Mouse (Mus musculus) c-Kit-positive CD71-positive TER-119-negative erythroid progenitor cells, embryonic 14.5 days (primary cell): Measurements from ENCODE around the gene Bbs12.

ENCODE experiments used
- DNase-seq: peaks from one replicate; pipeline ENCODE4 v3.0.0-alpha.2; 2013; ENCODE audit warnings: low read depth

Bbs12 gene

DNA sequence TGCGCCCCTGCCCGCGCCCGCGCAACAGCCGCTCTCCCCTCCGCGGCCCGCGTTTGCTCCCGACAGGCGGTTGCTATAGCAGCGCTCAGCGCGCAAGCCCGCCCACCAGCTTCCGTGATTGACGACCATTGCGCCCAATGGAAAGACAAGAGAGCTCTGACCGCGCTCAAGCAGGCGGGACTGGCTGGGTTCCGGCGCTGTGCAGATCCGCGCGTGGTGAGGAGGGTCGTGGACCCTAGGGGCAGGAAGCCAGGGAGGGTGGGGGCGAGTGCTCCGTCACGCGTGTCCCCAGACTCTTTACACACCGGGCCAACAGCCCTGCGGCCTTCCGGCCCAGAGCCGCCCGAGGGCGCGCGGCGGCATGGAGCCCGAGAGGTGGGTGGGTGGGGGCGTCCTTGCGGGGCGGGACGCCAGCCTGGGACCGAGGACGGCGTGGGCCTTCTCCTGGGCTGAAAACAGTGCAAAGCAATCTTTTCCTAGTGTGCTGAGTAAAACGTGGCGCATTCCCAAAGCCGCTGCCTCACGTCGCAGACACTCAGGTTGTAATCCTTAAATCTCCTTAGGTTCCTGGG, at the start of gene Bbs12, which contains the start of gene Cetn4:
Bbs12 (plus strand) TSS at position 185 of the 572 bp plus-strand sequence.
Cetn4 (minus strand) TSS at position 339 of the 572 bp plus-strand sequence.
- peak; percentile 89 for DNase-seq

DNA sequence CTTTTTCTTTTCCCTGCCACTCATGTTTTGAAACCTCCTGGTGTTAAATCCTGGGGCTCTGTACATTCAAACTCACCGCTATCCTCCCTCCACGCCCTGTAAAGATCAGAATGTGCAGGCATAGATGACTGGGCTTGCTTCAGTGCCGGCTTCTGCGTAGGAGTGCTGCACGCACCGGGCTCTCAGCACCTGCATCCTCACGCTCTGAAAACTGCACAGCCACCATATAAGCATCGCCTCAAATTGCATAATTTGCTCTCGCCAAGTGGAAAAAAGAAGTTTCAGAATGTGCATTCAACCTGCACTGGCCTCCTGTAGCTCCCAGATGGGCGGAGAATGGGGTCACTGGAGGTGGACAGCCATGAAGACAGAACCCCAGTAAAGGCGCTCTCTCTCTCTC, 44.0 kb upstream of the Bbs12 start:
- DNase-seq: no peak

DNA sequence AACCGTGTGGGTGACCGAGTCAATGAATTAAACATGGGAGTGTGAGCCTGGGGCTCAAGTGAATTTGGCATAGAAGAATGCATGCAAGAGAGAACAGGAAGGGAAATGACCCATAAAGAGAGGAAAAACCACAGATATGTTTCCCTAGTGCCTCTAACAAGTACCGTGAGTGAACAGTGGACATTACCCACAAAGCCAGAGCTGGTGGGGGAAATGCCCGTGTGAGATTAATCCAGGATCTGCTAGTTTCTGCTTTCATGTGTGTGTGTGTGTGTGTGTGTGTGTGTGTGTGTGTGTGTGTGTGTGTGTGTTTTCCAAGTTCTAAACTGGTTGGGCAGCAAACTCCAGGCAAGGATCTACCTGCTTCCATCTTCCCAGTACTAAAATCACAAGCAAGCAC, 42.4 kb upstream of the Bbs12 start:
- DNase-seq: no peak

DNA sequence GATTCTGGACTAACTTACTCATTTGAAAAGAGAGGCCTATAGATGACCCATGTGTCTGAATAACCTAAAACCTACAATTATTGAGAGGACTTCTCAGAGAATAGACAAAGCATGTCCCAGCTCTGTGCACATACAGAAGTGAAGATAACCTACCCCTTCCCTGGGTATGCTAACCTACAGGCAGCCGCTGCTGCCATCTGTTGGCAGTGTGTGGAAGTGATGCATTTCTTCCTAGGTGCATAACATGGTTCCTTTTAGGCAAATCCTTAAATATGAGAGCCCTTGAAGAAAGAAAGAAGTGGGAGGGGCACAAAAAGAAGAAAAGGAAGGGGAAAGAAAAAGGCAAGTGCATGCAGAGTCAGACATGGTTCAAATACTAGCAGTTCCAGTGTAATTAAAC, 41.1 kb upstream of the Bbs12 start:
- peak; percentile 55 for DNase-seq

DNA sequence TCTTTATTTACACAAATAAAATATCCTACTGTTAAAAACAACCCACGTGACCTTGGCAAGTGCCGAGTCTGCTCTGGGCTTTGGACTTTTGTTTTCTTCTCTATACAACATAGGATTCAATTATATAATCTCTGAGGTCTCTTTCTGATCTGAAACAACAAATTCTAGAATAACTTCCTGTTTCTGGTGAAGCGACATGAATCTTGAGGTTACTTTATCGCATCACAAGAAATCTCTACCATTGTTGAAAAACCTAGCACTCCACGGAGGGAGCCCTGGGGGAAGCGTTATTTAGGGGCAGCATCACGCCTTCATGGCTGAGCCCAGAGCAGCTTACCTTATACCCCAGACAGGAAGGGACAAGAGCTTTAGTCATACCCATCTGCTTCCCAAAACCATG, 39.3 kb upstream of the Bbs12 start:
- DNase-seq: no peak

DNA sequence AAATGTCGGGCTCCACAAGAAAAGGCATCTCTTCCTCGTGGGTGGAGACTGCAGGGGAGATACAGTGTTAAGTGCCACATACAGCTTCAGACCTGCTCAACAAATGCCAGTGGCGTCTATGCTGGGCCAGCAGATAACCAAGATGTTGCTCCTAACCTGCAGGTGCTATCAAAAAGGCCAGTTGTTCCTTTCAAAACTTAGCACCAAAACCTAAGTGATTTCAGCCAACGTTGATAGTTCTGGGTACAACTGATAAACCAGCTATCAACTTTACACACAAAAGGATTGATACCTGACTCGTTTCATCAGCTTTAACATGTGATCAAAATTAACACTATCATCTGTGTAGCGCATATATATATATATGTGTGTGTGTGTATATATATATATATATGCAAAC, 37.7 kb upstream of the Bbs12 start:
- peak; percentile 55 for DNase-seq

DNA sequence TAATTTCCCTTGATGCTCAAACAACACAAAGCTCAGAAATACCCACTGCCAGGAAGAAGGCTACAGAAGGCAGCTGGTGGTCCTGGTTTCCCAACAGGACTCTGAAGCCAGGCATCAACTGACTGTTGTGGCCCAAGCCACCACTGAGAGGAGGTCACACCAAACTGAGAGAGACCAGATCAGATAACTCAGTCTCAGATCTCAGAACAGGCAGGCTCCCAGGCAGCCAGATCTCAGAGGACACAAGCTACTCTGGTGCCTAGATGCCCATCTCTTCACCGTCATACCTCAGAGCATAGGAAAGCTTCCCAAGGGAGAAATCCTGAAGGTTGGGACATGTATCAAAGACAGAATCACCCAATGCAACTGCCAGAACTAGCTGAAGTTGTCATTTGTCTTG, 32.1 kb upstream of the Bbs12 start:
- no peak for DNase-seq

DNA sequence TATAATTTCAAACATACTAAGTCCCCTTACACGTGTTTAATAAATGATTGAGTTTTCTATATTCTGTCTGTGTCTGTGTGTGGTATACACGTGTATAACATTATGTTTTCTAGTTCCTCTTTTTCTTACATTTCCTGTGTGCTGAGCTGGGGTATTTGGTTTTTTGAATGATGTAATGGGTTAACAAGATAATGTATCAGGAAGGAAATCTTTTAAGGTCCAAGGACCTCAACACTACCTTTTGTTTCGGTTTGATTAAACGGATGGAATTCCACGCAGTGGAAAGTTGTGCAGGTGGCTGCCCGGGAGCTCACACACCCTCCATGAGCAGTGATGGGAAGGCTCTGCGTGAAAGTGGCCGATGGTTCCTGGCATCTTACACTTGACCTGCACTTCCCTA, 31.5 kb upstream of the Bbs12 start:
- no peak for DNase-seq

DNA sequence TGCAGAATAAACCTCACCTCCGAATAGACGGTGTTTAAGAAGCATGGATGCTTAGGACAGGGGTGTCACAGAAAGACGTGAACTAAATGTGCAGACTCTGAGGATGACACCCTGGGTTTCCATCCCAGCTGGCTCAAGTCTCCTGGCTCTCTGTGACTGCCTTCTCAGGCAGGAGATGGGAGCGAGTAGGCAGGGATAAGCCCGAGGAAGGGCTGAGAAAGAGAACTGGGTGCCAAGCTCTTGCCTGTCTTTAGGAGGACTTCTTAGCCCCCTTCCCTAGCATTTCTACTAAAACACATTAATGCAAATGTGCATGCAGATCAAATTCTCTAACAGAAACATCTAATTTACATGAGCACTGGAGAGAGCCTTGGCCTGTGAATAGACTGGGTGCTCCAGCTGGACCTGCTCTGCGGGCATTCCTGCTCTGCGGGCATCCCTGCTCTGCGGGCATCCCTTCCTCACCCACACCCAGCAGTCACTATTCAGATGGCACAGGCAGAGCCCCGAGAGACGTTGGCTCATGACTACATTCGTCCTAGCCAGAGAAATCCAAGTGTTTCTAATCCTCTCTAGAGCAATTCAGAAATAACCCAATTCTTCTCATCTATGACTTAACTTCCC, 29.9 kb upstream of the Bbs12 start:
- DNase-seq: no peak

DNA sequence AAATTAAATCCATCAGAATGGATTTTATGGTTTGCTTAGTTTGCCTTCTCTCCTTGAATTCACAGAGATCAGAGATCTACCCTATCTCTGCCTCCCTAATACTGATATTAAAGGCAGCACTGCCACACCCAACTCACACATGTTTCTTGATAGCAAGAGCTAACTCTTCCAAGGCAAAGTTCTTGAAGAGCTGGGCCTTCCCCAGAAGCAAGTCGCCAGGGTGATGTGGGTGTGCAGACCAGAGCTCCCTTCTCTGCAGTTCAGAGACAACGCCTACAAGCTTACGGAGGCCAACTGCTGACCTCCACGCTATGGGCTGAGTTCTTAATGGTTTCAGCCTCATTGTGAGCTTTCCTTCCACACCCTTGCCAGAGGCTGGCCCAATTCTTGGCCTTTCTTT, 29.1 kb upstream of the Bbs12 start:
- no peak for DNase-seq

DNA sequence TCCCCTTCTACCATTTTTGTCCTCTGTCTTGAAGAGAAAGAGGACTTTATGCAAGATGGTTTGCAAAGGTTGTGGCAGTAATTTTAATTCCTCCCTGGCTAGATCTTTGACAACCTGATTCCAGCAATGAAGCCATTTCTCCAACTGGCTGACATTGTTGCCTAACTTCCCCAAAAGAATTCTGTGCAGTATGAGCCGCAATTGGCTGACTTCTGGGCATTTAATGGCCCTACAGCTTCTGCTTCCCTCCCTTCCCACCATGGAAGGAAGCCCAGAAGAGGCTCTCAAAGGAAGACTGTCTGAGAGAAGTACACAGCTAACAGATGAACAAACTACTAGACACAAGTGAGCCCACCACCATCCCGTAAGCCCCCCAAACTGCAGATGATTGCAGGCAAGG, 23.1 kb upstream of the Bbs12 start:
- DNase-seq: no peak

DNA sequence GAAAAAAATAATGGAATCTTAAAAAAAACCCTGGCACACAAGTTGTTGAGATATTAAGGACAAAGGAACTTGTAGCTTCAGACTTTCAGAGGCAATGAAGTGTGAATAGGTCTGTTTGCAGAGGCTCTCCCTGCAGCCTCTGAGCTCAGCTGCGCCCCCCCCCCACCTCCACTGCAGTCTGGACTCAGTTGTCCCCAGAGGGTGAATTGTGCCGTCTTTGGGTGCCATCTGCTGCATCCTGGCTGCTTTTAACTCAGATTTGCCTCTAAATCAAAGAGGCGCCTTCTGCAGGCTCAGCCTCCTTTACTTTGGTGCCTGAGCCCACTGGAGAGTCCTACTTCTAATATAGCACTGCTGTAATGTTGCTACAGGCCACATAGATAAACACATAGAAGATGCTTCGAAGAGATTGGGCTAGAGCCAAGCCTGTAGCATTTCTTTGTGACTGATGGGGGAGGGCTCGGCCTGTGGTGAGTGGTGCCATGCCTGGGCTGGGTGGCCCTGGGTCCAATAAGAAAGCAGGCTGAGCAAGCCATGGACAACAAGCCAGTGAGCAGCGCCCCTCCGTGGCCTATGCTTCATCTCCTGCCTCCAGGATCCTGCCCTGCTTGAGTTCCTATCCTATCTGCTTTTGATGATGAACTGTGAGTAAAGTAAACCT, 21.3 kb upstream of the Bbs12 start:
- DNase-seq: no peak

DNA sequence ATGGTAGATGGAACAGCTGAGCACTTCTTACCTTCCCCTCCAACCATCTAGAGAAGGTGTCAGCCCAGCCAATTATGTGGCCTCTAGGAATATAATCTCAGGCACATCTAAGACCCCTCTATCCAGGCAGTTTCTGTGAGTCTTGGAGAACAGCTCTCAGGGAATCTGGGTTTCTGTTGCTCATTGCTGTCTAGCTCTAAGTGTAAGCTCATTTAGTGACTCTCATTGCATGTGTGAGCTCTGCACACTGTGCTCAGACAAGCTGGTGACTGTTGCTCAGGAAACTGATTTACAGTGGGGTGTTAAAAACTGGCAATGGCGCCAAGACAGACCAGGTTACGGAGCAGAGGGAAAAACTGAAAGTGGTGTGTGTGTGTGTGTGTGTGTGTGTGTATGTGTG, 20.4 kb upstream of the Bbs12 start:
- DNase-seq: no peak

DNA sequence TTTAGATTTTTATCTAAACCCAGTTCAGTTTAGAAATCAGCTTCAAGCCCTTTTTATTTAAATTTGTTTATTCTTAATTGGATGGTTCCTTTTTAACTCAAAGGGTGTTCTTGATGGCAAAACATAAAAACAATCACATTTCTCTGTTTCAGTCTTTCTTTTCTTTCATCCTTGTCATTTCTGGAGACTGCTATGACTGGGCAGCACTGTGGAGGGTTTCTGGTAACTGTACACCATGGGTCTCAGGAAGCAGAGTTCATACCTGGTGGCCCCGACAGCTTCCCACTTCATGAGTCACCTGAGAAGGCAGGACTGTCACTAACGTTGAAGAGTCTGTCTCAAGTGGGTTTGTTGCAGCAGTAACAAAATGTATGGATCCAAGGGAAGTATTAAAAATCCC, 19.7 kb upstream of the Bbs12 start:
- DNase-seq: no peak

DNA sequence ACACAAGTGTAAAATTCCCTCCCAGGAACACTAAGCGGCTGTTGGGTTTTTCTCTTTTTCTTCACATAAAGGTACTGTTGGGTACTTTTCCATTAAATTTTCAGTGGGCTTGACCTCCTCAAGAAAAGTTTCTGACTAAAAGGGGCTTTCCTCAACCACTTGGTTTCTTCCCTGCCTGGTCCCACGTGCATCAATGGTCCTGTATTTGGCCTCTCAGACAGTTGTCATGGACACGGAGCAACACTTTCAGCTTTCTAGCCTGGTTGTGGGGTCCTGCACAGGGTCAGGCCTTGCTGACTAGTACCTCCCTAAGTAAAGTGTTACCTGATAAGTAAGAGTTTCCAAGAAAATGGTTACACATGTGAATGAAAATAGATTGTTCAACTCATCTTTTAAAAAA, 12.9 kb upstream of the Bbs12 start:
- no peak for DNase-seq

DNA sequence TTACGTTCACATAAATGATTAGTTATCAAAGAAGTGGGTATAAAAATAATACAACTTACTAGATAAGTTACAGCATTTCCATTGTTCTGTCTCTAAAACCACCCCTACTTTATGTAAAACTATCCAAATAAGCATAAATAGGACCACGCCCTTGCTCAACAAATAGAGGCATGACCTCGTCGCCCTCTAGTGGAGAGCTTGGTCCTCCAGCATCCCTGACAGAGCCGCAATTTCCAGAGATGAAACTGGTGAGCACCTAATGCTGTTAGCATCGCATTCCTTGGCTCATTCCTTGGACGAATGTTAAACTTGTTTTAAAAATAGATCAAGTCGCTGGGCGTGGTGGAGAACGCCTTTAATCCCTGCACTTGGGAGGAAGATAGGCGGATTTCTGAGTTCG, 9.7 kb upstream of the Bbs12 start:
- peak; percentile 83 for DNase-seq

DNA sequence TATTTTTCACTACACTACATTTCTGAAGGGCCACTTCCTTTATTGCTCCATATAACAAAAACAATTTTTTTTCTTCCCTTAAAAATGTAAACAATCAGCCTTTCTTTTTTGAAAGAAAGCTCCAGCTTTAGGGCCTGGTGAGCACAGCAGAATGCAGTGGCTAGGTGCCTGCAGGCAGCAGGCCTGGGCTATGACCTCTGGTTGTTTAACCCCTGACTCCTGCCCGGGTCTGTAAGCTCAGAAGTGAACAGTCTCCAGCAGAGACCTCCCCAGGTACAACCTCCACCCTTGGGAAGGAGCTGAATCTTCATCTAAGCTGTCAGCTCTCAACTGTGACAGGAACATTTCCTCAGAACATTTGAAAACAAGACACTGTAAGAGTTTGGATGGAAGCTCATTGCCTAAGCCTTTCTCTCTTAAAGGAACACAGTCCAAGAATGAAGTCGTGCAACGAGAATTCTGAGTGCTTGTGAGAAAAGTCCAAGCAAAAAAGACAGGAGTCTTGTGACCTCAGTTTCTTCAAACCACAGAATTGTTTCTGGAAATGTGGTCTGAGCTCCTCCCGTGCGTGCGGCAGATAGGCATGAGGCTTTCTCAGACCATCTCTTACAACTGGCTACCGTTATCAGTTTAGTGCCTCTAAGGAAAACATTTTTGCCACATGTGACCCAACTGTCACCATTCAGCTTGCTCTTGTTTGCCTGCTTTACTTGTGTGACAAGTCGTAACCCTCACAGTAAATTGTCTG, 8.8 kb upstream of the Bbs12 start:
- DNase-seq: peak; percentile 83

DNA sequence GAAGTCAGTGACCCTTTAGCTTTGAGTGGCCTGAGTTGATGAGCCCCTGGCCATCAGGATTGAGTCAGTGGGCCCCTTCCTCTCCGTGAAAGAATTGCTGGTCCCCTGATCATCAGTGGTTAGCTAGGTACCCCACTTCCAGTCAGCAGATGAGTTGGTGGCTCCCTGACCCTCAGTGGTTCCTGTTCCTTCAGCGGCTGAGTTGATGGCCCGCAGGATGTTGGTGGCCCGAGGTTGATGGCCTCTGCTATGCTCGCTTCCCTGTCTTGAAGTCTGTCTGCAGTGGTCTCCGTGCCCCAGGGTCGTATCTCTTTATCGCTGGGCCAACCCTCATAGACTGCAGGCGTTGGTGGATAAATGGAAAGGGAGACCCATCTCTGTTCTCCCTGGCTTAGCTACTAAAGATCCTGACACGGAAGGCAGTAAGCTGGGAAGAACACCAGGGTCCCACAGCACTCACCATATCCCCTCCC, 421 bp upstream of the Bbs12 start:
- no peak for DNase-seq

DNA sequence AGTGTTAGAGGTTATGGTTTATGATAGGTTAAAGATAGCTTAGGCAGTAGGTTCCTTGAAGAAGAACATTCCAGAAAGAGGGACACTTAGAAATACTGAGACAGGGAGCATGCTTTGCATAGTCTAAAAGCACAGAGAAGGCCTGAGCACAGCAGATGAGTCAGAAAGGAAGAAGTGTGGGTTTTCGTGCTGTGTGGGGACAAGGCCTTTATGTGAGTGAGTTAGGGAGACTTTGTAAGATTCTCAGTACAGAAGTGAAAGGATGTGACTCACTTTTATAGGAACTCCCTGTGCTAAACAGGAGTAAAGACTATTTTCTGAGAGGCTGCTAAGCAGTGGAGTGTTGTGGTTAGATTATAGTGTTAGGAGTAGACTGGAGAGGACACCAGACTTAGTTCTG, 1.0 kb downstream of the Bbs12 start:
- no peak for DNase-seq

DNA sequence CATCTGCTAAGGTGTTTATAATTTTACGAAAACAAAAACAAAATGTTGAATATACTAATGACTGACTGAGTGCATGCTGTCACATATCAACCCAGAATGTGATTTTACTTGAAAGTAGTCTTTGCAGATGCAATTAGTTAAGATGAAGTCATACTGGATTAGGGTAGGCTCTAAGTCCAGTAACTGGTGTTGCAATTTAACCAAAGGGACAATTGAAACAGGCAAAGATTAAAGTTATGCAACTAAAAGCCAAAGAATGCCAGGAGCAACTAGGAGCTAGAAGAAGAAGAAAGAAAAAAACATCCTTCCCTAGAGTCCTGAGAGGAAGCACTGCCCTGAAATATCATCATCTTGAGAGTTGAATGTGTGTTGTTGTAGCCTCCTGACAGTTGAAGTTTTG, 3.9 kb downstream of the Bbs12 start:
- DNase-seq: no peak

DNA sequence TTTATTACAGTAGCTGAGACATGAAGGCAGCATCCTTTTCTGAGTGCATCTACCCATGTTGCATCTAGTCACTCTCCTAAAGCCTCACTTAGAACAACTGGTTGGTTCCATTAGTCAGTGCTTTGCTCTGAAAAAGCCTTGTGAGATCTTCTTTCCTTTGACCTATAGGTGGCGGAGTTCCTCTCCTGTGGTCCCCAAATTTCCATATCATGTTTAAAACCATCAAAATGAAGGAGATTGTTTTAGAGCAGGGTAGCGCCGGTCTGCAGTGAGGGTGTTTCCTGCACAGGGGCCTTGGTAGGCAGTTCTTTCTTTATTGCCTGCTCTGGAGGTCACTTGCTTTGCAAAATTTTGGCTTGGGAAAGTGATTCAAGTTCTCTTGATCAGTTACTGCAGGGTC, 12.0 kb downstream of the Bbs12 start:
- DNase-seq: no peak

DNA sequence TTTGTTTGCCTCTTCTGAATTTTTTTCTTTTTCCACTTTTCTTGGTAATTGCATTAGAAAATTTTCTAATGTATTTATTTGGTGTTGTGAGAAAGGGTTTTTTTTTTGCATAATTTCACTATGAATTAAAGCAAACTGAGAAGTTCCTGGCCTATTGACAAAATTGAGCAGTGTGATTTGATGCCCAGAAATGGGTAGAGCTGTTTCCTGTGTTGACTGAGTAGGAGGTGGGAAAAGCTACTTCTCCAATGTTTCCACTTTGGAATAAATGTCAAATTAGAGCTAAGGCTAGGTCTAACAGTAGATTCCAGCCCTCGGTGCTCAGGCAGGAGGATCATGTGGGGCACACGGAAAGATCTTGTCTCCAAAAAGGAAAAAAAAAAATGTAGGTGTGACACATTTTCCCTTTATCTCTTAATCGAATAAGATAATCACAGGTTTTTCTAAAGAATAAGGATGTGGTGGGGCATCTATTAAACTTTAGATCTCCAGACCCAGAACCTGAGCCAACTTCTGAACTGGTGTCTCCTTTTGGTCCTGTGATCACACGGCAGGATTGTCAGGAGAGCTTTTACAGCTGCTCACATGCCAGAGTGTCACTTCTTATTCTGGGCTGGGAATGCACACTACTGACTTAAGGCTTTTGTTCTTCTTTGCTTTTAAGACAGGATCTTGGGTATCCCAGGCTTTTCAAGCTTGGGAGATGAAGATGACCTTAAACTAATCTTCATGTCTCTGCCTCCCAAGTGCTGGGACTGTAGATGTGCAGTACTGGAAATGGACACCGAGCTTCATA, 13.2 kb downstream of the Bbs12 start:
- no peak for DNase-seq
